Mouse (Mus musculus) ovary, postnatal 36 days (tissue): ENCODE measurements at regions not wholly inside any gene's neighbourhood (a gene's known extent, or its start where the extent isn't known, plus 50 kb on each side); places are given as distances from the start of the nearest gene placed in this dataset.

Experiments
- DNase-seq: peaks from one replicate; pipeline ENCODE4 v3.0.0; 2022; ENCODE audit warnings: low spot score, mixed read lengths

DNA sequence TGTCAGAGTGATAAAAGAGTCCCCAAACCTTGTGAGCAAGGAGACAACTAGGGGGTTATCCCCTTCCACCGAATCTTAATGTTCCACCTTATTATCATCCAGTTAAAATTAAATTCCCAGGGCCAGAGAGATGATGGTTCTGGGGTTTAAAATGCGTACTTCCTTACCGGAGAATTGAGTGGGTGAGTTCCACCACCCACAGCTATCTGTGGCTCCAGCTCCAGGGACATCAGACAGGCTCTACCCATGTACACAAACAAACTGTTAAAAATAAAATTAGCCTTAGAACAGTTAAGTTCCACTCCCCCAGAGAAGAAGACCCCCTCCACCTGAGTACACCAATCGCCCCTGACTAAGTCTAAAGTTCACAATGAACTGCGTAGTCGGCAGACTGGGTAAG is 52.0 kb upstream of the Mgat5 start:
- no peak for DNase-seq

DNA sequence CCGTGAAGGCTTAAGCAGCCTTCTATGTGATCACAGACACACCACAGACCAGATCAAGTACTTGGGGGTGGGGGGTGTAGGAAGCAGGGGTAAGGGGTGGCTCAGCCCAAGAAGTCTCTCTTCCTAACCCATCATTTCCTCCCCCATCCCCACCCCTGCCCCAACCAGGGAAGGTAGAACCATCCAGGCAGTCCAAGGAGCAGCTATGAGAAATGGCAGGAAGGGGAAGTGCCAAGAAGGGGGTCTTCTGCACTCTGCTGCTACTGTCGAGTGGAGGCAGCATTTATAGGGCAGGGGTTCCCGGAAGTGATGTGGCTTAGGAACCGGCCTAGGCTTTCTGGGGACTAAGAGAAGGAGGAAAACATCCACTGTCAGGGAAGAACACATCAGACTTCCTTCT is 69.3 kb upstream of the Mgat5 start:
- no peak for DNase-seq

DNA sequence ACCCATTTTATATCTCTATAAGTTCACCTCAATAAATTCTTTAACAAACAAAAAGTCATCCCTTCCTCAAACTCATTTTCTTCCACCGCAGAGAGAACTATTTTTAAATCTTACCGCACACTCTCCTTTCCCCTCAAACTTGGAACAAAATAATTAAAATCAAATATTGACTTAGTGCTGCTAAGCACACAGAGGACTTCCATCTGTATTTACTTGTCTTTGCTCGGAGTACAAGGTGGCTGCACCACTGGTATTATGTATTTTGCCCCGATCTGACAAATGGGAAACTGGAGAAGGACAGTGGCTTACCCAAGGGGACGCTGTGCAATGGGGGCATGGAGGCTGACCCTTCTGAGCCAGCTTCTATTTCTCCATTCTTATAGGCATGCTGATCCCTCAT is 72.9 kb upstream of the Mgat5 start:
- DNase-seq = no peak

DNA sequence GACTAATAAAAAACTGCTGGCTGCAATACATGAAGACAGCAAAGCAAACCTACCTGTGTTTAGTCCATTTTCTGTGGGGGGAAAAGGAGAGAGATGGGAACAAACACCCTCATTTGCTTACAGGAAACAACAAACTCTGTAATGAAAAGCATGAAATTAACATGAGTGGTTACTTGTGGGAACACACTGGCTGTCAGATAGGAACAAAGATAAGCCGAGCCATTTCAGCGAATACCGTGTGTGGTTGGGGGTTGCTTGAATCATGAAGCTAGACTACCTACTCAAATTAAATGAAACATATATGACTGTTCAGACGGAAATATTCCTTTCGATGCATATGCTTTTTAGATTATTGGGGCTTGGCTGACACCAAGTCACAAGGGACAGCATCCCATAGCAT is 80.0 kb upstream of the Mgat5 start:
- DNase-seq = no peak

DNA sequence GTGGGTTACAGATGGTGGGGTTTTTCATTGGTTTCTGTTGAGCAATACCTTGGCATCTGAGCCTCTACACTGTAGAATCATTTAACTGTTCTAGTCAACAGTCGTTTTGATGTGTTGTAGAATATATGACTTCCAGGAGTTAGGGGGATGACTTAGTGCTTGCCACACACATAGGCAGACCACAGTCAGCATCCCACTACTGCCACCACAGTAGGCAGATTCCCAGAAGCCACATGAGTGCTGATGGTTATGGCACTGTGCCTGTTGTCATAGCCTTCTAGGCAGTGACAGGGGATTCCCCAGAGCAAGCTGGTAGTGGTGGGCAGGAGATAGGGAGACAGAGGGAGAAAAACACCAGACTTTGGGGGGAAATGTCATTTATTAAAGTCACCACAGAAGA is 86.8 kb upstream of the Mgat5 start:
- DNase-seq = no peak

DNA sequence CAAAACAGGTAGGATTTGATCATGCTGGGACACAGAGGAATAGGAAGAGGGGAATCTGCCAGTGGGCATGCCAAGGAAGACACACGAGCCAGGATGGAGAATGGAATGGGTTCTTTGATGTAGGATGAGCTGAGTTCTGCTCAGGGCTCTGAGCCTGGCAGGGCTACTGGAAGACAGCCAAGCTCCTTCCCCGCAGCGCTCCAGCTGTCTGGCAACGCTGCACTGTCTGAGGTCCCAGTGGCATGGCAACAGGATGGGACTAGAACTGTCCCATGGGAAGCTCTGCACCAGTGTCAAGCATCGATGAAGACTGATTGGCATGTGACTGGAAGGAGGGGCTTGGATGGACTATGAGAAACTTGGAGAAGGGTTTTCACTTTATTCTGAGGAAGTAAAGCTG is 97.3 kb upstream of the Mgat5 start:
- peak; percentile 10 for DNase-seq

DNA sequence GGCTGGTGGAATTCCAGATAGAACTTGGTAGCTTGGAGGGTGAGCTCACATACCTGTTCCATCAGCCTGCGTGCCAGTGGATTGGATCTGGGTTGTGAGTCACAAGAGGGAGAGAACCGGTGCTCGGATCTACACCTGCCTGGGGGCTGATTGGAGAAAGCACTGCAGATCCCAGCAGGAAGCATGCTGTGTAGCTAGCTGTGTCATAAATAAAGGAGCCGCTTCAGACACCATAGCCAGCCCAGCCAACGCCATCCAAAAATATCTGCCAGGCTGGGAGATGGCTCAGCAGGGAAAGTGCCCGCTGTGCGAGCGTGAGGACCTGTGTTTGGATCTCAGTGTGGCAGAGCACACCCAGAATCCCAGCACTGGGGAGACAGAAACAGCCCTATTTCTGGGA is 99.0 kb upstream of the Mgat5 start:
- no peak for DNase-seq

DNA sequence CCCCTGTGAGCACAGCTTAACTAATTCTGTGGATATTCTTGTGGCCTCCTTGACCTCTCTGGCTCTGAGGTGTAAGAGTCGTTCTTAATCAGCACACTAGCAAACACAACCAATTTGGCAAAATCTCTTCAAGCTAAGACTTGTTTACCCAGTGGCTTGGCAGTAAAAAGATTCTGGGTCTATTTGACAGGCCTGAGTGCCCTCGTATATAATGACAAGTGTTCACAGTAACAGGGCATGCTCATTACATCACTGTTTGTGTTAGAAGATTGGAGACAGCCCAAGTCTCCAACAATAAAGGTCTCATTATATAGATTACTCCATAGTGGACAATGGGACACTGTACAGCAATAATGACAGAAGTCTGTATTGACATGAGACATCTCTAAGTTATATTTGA is 101.2 kb upstream of the Mgat5 start:
- no peak for DNase-seq

DNA sequence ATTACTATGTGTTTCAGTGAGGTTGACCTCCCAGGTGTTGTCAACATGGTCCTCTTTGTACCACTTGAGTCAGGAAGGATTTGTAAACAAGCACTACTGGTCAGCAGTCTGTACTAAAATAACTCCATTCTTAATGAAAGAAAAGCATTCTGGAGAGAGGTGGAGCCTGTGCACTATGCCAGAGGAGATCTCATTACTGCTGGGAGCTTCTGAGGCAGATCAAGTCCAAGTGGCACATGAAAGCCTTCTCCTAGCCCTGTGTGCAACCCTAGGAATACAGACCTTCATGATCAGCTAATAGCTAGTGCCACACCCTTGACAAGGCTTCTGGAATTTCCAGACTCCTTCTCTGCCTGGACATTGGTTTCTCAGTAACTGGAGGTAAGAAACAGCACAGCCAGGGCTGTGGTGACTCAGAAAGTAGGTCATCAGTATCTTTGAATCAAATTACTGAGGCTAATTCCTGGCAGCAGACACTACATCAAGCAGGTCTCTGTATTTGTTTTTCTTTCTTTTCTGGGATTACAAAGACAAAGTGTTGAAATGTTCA is 105.9 kb upstream of the Mgat5 start:
- no peak for DNase-seq

DNA sequence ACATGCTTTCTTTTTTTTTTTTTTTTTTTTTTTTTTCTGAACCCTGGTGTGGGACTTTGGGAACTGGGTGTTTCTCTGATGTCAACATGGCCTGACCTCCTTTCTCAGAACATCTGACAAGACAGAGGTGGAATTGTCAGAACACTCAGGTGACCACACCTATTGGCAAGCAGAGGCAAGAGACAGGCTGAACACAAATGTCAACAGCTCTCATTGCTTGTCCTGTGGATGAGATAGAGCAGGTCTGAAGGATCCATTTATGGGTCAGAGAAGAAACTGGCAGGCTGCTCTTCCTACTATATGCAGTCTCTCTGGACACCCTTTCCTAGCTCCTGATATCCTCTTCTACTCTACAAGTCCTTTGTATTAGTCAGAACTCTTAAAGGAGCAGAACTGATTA is 117.2 kb upstream of the Mgat5 start:
- DNase-seq = no peak

DNA sequence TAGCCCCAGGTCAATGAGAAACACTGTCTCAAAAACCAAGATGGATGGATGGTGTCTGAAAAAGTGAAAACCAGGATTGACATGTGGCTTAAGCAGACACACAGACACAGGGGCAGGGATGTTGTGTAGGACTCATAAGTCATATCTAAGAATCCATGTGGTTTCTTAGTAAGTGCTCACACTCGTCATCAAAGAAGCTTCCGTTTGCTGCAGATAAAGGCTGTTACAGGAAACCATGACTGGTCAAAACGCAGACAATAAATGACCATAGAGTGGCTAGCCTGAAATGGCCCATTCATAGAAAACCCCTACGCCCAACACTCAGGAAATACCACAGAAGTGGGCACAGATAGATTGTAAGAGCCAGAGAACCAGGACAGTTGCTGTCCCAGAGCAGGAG is 118.8 kb upstream of the Mgat5 start:
- no peak for DNase-seq

DNA sequence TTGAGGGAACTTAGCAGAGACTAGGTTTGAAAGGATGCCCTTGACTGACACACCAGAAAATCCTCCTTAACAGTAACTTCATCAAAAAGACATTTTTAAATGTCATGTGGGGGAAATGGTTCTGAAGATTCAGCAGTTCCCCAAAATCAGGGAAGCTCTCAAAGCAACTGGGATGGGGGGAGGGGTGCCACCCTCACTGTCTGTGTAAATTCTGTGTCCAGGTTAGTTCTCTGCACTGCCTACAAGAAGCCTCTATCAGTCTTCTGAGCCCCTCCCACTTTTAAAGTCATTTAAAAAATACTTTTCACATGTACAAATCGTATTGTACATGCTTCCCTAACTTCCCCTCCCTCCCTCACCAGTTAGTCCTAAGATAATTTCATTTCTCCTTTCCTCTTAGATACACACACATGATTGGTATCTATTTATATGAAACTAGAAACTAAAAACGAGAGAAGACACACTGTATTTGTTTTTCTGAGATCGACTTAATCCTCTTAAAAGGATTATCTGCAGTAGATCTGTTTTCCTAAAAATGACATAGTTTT is 121.0 kb upstream of the Mgat5 start:
- no peak for DNase-seq

DNA sequence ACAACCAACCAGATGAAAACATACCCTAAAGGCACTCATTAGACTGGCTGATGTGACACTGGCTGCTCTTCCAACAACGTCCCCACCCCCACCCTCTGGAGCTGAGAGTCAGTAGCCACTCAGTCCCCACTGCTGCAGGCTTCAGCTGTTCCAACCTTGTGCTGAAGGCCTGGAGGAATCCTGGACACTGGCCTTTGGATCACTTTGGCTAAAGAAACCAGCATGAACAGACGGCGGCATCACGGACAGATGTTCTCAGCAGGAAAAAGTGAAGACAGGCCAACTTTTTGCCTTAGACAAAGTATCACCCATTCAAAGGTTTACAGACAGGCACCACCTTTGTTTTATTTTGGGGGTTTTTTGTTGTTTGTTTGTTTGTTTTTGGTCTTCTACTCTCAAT is 125.8 kb upstream of the Mgat5 start:
- no peak for DNase-seq

DNA sequence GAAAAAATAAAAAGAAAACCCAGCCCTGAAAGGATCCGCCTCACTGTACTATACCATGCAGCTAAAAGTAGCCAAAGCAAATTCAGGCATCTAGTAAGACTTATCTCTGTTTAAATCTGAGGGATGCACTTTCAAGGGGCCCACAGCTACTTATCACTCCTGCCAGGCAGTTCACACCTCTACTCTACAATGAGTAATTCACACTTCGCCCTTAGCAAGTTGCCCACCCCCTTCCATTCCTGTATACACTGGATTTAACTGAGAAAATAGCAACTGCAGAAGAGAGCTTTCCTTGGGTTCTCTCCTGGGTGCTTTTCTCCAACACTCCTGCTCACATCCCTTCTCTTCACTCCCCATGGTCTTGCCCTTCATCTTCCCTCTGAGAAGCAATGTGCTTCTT is 142.4 kb upstream of the Mgat5 start:
- DNase-seq = no peak

DNA sequence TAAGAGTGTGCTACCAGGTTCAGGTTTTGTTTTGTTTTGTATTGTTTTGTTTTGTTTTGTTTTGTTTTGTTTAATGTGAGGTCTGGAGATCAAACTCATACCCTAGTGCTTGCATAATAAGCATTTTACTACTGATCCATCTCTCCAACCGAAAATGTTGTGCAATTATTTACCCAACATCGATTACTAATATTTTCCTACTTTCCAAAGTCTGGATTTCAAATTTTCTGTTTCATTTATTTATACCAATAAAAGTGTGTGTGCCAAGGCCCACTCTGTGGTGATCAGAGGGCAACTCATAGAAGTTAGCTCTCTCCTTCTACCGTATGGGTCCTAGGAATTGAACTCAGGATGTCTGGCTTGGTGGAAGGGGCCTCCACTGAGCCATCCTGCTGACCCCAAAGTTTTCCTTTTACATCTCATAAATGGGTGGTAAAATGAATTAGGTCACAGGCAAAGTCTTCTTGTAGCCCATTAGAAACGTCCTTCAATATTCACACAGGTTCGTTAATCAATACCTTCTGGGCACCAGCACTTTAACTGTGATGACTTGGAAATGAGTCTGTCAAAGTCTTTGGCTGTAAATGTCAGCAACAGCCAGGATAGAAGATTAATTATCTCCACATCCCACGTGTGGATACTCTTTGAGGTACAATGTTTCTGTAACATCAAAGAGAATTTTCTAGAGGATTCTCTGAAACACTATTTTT is 158.9 kb upstream of the Mgat5 start:
- DNase-seq = no peak

DNA sequence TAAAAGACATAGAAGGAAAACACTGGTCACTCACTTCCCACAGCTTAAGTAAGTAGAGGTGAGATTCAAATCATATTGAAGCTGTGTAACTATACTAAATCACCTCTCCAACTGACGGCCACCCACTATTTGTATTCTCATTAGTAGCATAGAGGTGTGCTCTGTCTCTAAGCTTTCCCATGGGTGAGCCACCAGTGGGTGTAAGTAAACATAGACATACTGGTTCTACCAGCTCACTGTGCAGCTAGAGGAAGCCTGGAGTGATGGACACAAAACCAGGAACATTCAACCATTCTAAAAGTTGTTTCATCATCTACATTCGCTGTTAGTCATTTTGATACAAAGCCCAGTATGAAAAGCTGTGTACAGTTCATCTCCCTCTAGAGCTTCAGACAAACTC is 170.1 kb upstream of the Mgat5 start:
- DNase-seq = no peak

DNA sequence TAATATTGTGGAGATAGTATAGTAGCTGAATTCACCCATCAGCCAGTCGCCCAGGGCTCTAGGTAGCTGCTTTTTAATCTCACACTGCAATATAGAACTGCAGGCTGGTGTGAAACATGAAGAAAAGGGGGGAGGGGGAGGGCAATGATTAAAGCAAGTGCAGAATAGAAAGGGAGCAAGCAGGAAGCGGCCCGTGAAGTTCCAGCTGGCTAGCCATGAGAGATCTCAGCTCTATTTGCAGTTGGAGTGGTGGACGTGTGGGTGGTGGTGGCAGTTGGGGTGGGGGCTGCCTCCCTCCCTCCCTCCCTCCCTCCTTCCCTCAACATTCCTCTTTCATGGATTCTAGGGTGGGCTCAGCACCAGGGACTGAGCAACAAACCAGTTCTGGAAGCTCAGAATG is 173.3 kb upstream of the Mgat5 start:
- no peak for DNase-seq

DNA sequence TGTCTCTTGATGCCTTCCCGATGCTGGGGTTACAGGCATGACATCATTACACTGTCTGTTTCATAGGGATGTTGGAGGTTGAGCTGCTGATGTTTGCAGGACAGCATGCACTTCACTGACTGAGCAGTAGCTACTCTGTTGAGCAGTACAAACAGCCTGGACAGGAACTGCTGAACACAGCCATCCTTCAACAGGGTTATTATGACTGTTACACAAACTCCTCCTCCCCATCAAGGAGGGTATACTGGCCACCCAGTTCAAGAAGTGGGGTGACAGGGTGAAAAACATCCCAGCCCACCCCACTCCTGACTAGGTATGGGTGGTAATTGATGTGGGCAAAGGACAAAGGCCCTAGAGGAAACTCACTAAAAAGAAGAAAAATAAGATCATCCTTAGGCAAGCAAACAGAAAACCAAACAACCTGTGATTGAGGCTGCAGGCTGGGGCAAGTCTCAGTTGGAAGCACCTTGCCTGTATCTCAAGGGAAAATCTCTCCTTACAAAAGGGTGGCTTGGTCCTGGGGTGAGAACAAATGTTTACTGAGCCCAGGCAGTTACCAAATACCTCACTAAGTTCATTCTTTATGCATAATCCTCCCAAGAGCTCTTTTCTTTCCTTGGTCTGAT is 175.8 kb upstream of the Mgat5 start:
- no peak for DNase-seq

DNA sequence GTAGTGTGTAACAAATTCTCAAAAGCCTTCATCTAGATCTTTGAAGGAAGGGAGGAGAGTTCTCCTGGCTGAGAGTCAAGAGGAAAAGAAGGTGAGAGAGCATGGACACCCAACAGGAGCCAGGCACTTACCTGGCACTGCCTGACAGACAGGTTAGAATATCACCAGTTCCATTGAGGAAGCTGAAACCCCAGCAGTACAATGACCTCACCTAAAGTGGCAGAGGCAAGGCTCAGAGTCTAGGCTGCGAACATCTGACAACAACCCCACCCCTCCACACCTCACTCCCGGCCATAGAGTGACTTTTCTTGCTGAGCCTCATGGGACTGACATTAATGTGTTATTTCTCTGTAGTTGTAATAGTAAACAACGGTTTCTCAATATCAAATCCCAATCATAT is 181.7 kb upstream of the Mgat5 start:
- DNase-seq = no peak

DNA sequence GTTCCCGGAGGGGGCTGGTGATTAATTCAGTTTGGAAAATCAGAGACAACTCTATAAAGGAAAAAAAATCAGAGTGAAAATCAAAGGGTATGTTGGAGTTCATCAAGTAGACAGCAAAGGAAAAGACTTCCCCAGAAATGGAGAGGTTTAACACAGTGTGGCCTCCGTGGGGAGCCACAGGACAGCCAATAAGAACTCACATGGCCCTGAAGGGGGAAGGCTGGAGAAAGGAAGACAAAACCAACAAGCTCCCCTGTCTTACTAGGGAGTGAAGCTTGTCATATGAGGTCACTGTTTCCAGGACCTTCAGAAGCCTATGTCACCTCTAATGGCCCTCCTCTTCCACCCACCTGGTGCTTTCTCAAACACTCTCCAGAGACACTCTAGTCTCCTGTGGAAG is 187.1 kb upstream of the Nckap5 start:
- peak; percentile 12 for DNase-seq

DNA sequence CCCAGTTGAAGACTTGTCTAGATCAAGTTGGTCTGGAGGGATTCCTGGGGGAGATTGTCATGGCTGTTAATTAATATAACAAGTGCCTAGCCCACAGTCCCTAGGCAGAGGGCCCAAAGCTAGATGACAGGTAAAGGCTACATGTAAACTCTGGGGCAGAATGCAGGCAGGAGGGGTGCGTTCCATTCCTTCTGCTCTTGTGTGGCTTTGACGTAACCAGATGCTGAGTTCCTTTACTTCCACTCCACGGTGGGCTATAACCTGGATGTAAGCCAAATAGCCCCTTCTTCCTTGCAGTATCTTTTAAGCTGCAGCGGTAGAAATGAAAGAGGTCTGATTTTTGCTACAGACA is 185.3 kb upstream of the Nckap5 start:
- no peak for DNase-seq

DNA sequence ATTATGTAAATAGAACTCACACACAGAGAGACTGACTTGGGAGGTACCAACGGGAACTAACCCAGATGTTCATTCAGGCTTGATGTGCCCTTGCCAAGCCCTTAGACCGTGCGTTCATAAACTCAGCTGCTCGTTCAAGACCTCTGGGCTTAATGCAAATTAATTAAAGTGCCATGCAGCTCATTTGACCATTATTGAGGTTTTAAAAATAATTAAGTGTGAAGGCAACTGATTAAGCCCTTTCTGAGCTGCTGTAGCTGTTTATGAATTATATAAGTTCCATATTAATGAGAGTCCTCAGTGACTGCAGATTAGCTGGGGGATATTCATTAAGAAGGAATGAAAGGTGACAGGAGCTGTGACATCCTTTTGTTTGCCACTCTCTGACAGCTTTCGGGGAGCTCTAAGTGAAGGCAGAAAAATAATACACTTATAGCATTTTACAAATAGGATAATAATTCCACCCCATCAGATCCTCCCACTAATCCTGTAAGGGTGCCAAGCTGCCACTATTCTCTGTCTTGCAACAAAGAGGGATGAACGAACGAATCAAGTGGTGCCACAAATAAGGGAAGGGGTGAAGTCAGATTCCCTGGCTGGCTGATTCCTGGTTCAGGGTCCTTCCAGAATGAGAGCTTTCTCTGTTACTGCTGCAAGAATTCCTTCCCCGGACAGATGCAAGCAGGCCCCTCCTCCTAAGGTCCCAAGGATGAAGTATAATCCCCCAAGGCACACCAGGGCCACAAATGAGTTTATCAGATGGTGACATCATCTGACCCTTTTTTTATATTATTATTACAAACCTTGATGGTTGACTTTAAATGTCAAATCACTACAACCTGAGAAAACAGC is 184.7 kb upstream of the Nckap5 start:
- no peak for DNase-seq

DNA sequence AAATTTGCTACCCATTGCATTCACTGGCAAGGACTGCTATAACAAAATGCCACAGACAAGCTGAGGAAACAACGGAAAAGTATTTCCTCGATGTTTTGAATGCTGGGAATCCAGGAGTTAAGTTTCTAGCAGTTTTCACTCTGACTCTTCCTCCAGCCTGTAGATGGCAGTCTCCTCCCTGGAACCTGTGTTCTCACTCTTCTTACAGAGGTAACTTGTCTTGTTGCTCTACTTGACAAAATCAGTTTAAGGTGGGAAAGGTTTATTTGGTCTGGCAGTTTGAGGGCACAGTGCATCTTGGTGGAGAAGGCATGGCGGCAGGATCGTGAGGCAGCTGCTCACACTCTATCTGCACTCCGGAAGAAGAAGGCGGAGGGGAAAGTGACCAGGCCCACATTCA is 181.3 kb upstream of the Nckap5 start:
- no peak for DNase-seq
